Mouse (Mus musculus) lung, postnatal 10 days (tissue): ENCODE measurements at regions not wholly inside any gene's neighbourhood (a gene's known extent, or its start where the extent isn't known, plus 50 kb on each side); places are given as distances from the start of the nearest gene placed in this dataset.

Source experiments
- DNase-seq: peaks from one replicate; pipeline ENCODE4 v3.0.0; 2021

- DNase-seq, result no peak
Observed at GRCm38 (mm10) chrX:158920217-158920616, 289.9 kb upstream of the Rps6ka3 start.

- peak; percentile 1 for DNase-seq
Observed at GRCm38 (mm10) chrX:158921424-158921823, 288.7 kb upstream of the Rps6ka3 start.

- DNase-seq, result peak; percentile 72
Observed at GRCm38 (mm10) chrX:158921838-158922450, 288.2 kb upstream of the Rps6ka3 start.

- DNase-seq, result no peak
Observed at GRCm38 (mm10) chrX:158923081-158923561, 287.0 kb upstream of the Rps6ka3 start.

GRCm38 (mm10) chrX:158923657-158924489 lies 286.2 kb upstream of the Rps6ka3 start:
- DNase-seq, result no peak

- no peak for DNase-seq
Observed at GRCm38 (mm10) chrX:158924490-158925398, 285.4 kb upstream of the Rps6ka3 start.

GRCm38 (mm10) chrX:158931864-158932263 lies 278.2 kb upstream of the Rps6ka3 start:
- DNase-seq, result no peak

- no peak for DNase-seq
Observed at GRCm38 (mm10) chrX:158947191-158947590, 262.9 kb upstream of the Rps6ka3 start.

GRCm38 (mm10) chrX:158971726-158972125 lies 238.4 kb upstream of the Rps6ka3 start:
- DNase-seq, result peak; percentile 8

GRCm38 (mm10) chrX:158976648-158977047 lies 233.5 kb upstream of the Rps6ka3 start:
- peak; percentile 18 for DNase-seq

GRCm38 (mm10) chrX:158984721-158985120 lies 225.4 kb upstream of the Rps6ka3 start:
- no peak for DNase-seq

GRCm38 (mm10) chrX:158987676-158988075 lies 222.4 kb upstream of the Rps6ka3 start:
- DNase-seq, result no peak

- no peak for DNase-seq
Observed at GRCm38 (mm10) chrX:159018955-159019354, 191.2 kb upstream of the Rps6ka3 start.

GRCm38 (mm10) chrX:159026311-159026710 lies 183.8 kb upstream of the Rps6ka3 start:
- no peak for DNase-seq

GRCm38 (mm10) chrX:159031927-159032326 lies 178.2 kb upstream of the Rps6ka3 start:
- no peak for DNase-seq

- peak; percentile 75 for DNase-seq
Observed at GRCm38 (mm10) chrX:159043432-159043831, 166.7 kb upstream of the Rps6ka3 start.

- no peak for DNase-seq
Observed at GRCm38 (mm10) chrX:159047876-159048275, 162.2 kb upstream of the Rps6ka3 start.

GRCm38 (mm10) chrX:159055689-159056461 lies 154.2 kb upstream of the Rps6ka3 start:
- DNase-seq, result no peak

GRCm38 (mm10) chrX:159056462-159056805 lies 153.7 kb upstream of the Rps6ka3 start:
- no peak for DNase-seq

- no peak for DNase-seq
Observed at GRCm38 (mm10) chrX:159058931-159059330, 151.2 kb upstream of the Rps6ka3 start.

GRCm38 (mm10) chrX:159061322-159061721 lies 148.8 kb upstream of the Rps6ka3 start:
- DNase-seq, result no peak

GRCm38 (mm10) chrX:159066212-159066611 lies 143.9 kb upstream of the Rps6ka3 start:
- DNase-seq, result no peak
